Mouse (Mus musculus) heart, embryonic 11.5 days (tissue): Measurements from ENCODE around the gene Ckm. TPM values are rescaled to one million over a fixed set of nuclear protein-coding genes. Genes with fewer than 3 reads are reported as not detected.

ENCODE experiments used
- ATAC-seq: fragments of 200-750 bp; cut with Nextera tagmentation; replicated peaks from 2 replicates; pipeline ENCODE4 v1.8.0; 2017; ENCODE audit warnings: moderate library complexity; ENCODE audit not compliant: insufficient number of reproducible peaks, low FRiP score, low TSS enrichment
- H3K27ac ChIP-seq: fragments of 300-500 bp; sonication (generic); 2 replicates; pipeline ENCODE4 v1.5.1; 2014; ENCODE audit warnings: mild to moderate bottlenecking, low read depth, low read length
- H3K27me3 ChIP-seq: fragments of 300-500 bp; sonication (generic); 2 replicates; pipeline ENCODE4 v1.6.1; 2014; ENCODE audit warnings: mild to moderate bottlenecking, low read length, mixed read lengths; ENCODE audit not compliant: control insufficient read depth, insufficient read depth
- H3K36me3 ChIP-seq: fragments of 300-500 bp; sonication (generic); 2 replicates; pipeline ENCODE4 v1.6.1; 2014; ENCODE audit warnings: mild to moderate bottlenecking, low read length, moderate library complexity, mixed read lengths; ENCODE audit not compliant: control insufficient read depth, insufficient read depth
- H3K4me1 ChIP-seq: fragments of 300-500 bp; sonication (generic); 2 replicates; pipeline ENCODE4 v1.6.1; 2014; ENCODE audit warnings: low read length; ENCODE audit not compliant: control insufficient read depth, insufficient read depth
- H3K4me2 ChIP-seq: fragments of 300-500 bp; sonication (generic); 2 replicates; pipeline ENCODE4 v1.6.1; 2014; ENCODE audit warnings: mild to moderate bottlenecking, moderate library complexity
- H3K4me3 ChIP-seq: fragments of 300-500 bp; sonication (generic); 2 replicates; pipeline ENCODE4 v1.5.1; 2014; ENCODE audit warnings: low read depth, low read length
- H3K9ac ChIP-seq: fragments of 300-500 bp; sonication (generic); 2 replicates; pipeline ENCODE4 v1.6.1; 2014; ENCODE audit warnings: mild to moderate bottlenecking, low read depth, low read length, moderate library complexity
- H3K9me3 ChIP-seq: fragments of 300-500 bp; sonication (generic); replicated peaks from 2 replicates; pipeline ENCODE4 v1.6.1; 2016; ENCODE audit warnings: low read length; ENCODE audit not compliant: control insufficient read depth
- WGBS: fragments of 180-500 bp; shearing (Covaris S2); extraction: QIAGEN DNeasy Blood & Tissue Kit; methylation state at CpG from one replicate; pipeline ENCODE4 v1.1.7; 2014; ENCODE audit not compliant: insufficient replicate concordance; 5-methylcytosine and 5-hydroxymethylcytosine counted together
- polyA plus RNA-seq: library from polyadenylated mRNA; unstranded; fragments of >200 nt; fragmentation: Nextera tagmentation; extraction: Ambion mirVana; gene quantifications from 2 replicates; pipeline ENCODE4 v1.2.1, GENCODE M21; 2014

Ckm gene
- 11.0 and 13.3 TPM in 2 replicates for polyA plus RNA-seq

- peaks cover 41% of the 10 kb centered on the region for H3K27me3 ChIP-seq
- H3K36me3 ChIP-seq, result no peaks in the 10 kb centered on the region
- peaks cover 5% of the 10 kb centered on the region for H3K9me3 ChIP-seq
- H3K4me1 ChIP-seq, result peaks cover 8% of the 10 kb centered on the region
- WGBS, result 53% methylated on average over 7 of the region's 7 CpGs
- H3K9ac ChIP-seq, result peak within 1 kb of the TSS; percentile 65
- H3K4me3 ChIP-seq, result peak within 1 kb of the TSS; percentile 72
- ATAC-seq, result no peak
- no peak within 1 kb of the TSS for H3K27ac ChIP-seq
- peak within 1 kb of the TSS; percentile 99 for H3K4me2 ChIP-seq
Observed at GRCm38 (mm10) chr7:19404476-19404875, at the start of gene Ckm. Ckm (plus strand) TSS chr7:19404776.

GRCm38 (mm10) chr7:19354991-19355390, 49.6 kb upstream of the Ckm start:
- WGBS, result 83% methylated on average over 5 of the region's 5 CpGs
- H3K36me3 ChIP-seq, result peaks cover 21% of the 10 kb centered on the region
- H3K4me1 ChIP-seq, result peaks cover 4% of the 10 kb centered on the region
- no peaks in the 10 kb centered on the region for H3K9me3 ChIP-seq
- no peak overlapping the region for H3K9ac ChIP-seq
- ATAC-seq, result no peak
- no peak overlapping the region for H3K4me2 ChIP-seq
- no peak overlapping the region for H3K27ac ChIP-seq
- no peak overlapping the region for H3K4me3 ChIP-seq
- H3K27me3 ChIP-seq, result no peaks in the 10 kb centered on the region

GRCm38 (mm10) chr7:19356311-19356710, 48.3 kb upstream of the Ckm start:
- H3K4me2 ChIP-seq, result no peak overlapping the region
- H3K4me3 ChIP-seq, result no peak overlapping the region
- no peaks in the 10 kb centered on the region for H3K9me3 ChIP-seq
- H3K9ac ChIP-seq, result no peak overlapping the region
- peaks cover 8% of the 10 kb centered on the region for H3K4me1 ChIP-seq
- 77% methylated on average over 10 of the region's 10 CpGs for WGBS
- ATAC-seq, result no peak
- H3K27ac ChIP-seq, result no peak overlapping the region
- H3K27me3 ChIP-seq, result no peaks in the 10 kb centered on the region
- peaks cover 18% of the 10 kb centered on the region for H3K36me3 ChIP-seq

GRCm38 (mm10) chr7:19357381-19358375, 46.9 kb upstream of the Ckm start:
- Histone ChIP-seq H3K36me3 (peaks cover 13% of the 10 kb centered on the region), H3K4me3 (peak overlapping the region; percentile 71; the same call in 1 of the 2 replicates), H3K9me3 (no peaks in the 10 kb centered on the region), H3K9ac (peak overlapping the region; percentile 71; the same call in 1 of the 2 replicates), H3K27ac (no peak overlapping the region), H3K27me3 (no peaks in the 10 kb centered on the region), H3K4me2 (peak overlapping the region; percentile 99; the same call in 1 of the 2 replicates), H3K4me1 (peaks cover 16% of the 10 kb centered on the region)
- WGBS, result 91% methylated on average over 25 of the region's 25 CpGs
- no peak for ATAC-seq

GRCm38 (mm10) chr7:19358634-19359033, 45.9 kb upstream of the Ckm start:
- H3K9me3 ChIP-seq, result no peaks in the 10 kb centered on the region
- WGBS, result 19% methylated on average over 13 of the region's 13 CpGs
- H3K27ac ChIP-seq, result no peak overlapping the region
- H3K27me3 ChIP-seq, result peaks cover 4% of the 10 kb centered on the region; the same call in 1 of the 2 replicates
- peaks cover 24% of the 10 kb centered on the region for H3K4me1 ChIP-seq
- ATAC-seq, result no peak
- H3K4me3 ChIP-seq, result peak overlapping the region; percentile 71
- peaks cover 13% of the 10 kb centered on the region for H3K36me3 ChIP-seq
- H3K9ac ChIP-seq, result peak overlapping the region; percentile 71
- peak overlapping the region; percentile 99 for H3K4me2 ChIP-seq

- Histone ChIP-seq H3K9ac (peak within 1 kb of the TSS; percentile 71), H3K36me3 (peaks cover 9% of the 10 kb centered on the region), H3K27me3 (peaks cover 7% of the 10 kb centered on the region; the same call in 1 of the 2 replicates), H3K27ac (peak within 1 kb of the TSS; percentile 65), H3K9me3 (no peaks in the 10 kb centered on the region), H3K4me3 (peak within 1 kb of the TSS; percentile 71), H3K4me1 (peaks cover 30% of the 10 kb centered on the region), H3K4me2 (peak within 1 kb of the TSS; percentile 99)
- WGBS, result under 1% methylated on average over 29 of the region's 31 CpGs
- peak; percentile 51 for ATAC-seq
Observed at GRCm38 (mm10) chr7:19359299-19359891, 45.2 kb upstream of the Ckm start, which contains the start of the genes Cd3eap and Ppp1r13l. Cd3eap (minus strand) TSS chr7:19359483. Ppp1r13l (plus strand) TSS chr7:19359749.

GRCm38 (mm10) chr7:19359892-19360641, 44.5 kb upstream of the Ckm start:
- H3K4me2 ChIP-seq, result peak overlapping the region; percentile 99
- WGBS, result under 1% methylated on average over 45 of the region's 45 CpGs
- peaks cover 7% of the 10 kb centered on the region; the same call in 1 of the 2 replicates for H3K27me3 ChIP-seq
- peak overlapping the region; percentile 71 for H3K4me3 ChIP-seq
- peak overlapping the region; percentile 71 for H3K9ac ChIP-seq
- peaks cover 9% of the 10 kb centered on the region for H3K36me3 ChIP-seq
- peaks cover 30% of the 10 kb centered on the region for H3K4me1 ChIP-seq
- peak overlapping the region; percentile 65 for H3K27ac ChIP-seq
- peak; percentile 64 for ATAC-seq
- no peaks in the 10 kb centered on the region for H3K9me3 ChIP-seq

GRCm38 (mm10) chr7:19360944-19361343, 43.6 kb upstream of the Ckm start:
- peak overlapping the region; percentile 71 for H3K4me3 ChIP-seq
- H3K9ac ChIP-seq, result peak overlapping the region; percentile 79
- ATAC-seq, result peak; percentile 73
- WGBS, result under 1% methylated on average over 27 of the region's 27 CpGs
- H3K36me3 ChIP-seq, result peaks cover 9% of the 10 kb centered on the region
- peak overlapping the region; percentile 99 for H3K4me2 ChIP-seq
- H3K27ac ChIP-seq, result peak overlapping the region; percentile 93
- no peaks in the 10 kb centered on the region for H3K9me3 ChIP-seq
- H3K4me1 ChIP-seq, result peaks cover 30% of the 10 kb centered on the region
- H3K27me3 ChIP-seq, result peaks cover 7% of the 10 kb centered on the region; the same call in 1 of the 2 replicates
